19 mouse cellular contexts compared by ENCODE assay signal in the genomic region with DNA sequence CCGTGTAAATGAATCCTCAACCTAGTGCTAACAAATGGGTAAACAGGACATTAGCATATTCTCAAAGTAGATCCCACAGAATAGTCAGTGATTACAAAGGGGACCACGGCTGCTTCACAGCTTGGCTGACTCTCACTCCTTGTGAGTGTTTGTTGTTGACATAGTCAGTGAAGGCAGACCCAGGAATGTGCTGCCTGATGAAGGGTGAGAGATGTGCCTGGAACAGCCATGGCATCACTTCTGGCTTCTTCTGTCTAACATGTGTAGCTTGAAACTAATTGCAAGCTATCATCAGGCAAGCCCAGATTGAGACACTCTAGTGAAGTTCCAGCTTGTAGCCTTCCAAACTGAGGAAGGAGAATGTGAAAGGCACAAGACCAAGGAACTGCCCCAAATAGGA.
"Had no signal": no experiment of that assay in that cellular context is flagged by ENCODE, and none has a peak within 500 bp of the region (broad histone marks: within the 10 kb centered on the region; RNA-seq: fewer than 3 reads in every experiment).

No protein-coding gene starts in this region.

- H3K9ac ChIP-seq: intestine, embryonic 15.5 days; kidney, embryonic 15.5 days; liver, embryonic 13.5 days; lung, embryonic 15.5 days; midbrain, embryonic 13.5 days; neural tube, embryonic 13.5 days; stomach, embryonic 15.5 days had no signal

- DNase-seq: kidney, adult 11 months; kidney, adult 8-10 months; kidney, postnatal 10 days; kidney, postnatal 36 days; liver, embryonic 13.5 days; retina, postnatal 1 day; right cerebral cortex, postnatal 25 days; spleen, adult 18-20 months; thymus, postnatal 25 days had no signal

- ATAC-seq: intestine, embryonic 15.5 days; midbrain, embryonic 13.5 days; midbrain, embryonic 16.5 days had no signal

- H3K36me3 ChIP-seq: intestine, embryonic 15.5 days; kidney, embryonic 15.5 days; liver, embryonic 13.5 days; lung, embryonic 15.5 days; midbrain, embryonic 10.5 days; midbrain, embryonic 13.5 days; neural tube, embryonic 13.5 days; stomach, embryonic 15.5 days had no signal

- H3K27me3 ChIP-seq: intestine, embryonic 15.5 days; kidney, embryonic 15.5 days; liver, embryonic 13.5 days; lung, embryonic 15.5 days; megakaryocyte, embryonic 14.5 days; midbrain, embryonic 13.5 days; neural tube, embryonic 13.5 days; stomach, embryonic 15.5 days had no signal

- H3K9me3 ChIP-seq: intestine, embryonic 15.5 days; kidney, embryonic 15.5 days; liver, embryonic 13.5 days; lung, embryonic 15.5 days; midbrain, embryonic 10.5 days; midbrain, embryonic 13.5 days; stomach, embryonic 15.5 days had no signal

- H3K4me3 ChIP-seq: intestine, embryonic 15.5 days; kidney, embryonic 15.5 days; liver, embryonic 13.5 days; lung, embryonic 15.5 days; megakaryocyte, embryonic 14.5 days; midbrain, embryonic 10.5 days; midbrain, embryonic 13.5 days; myocyte; neural tube, embryonic 13.5 days; stomach, embryonic 15.5 days had no signal

- H3K4me1 ChIP-seq: intestine, embryonic 15.5 days; kidney, embryonic 15.5 days; liver, embryonic 13.5 days; lung, embryonic 15.5 days; midbrain, embryonic 10.5 days; midbrain, embryonic 13.5 days; neural tube, embryonic 13.5 days; stomach, embryonic 15.5 days had no signal

- H3K27ac ChIP-seq: intestine, embryonic 15.5 days; kidney, embryonic 15.5 days; liver, embryonic 13.5 days; lung, embryonic 15.5 days; midbrain, embryonic 10.5 days; midbrain, embryonic 13.5 days; neural tube, embryonic 13.5 days; stomach, embryonic 15.5 days had no signal

- H3K4me2 ChIP-seq: intestine, embryonic 15.5 days; kidney, embryonic 15.5 days; liver, embryonic 13.5 days; lung, embryonic 15.5 days; midbrain, embryonic 13.5 days; neural tube, embryonic 13.5 days; stomach, embryonic 15.5 days had no signal
